Mouse (Mus musculus) cerebellum, postnatal 36 days (tissue): ENCODE measurements around the gene Kmt5b.

ENCODE experiments used
- DNase-seq, 2 experiments: peaks; one replicate each; pipeline ENCODE4 v3.0.0; 2021 to 2022; ENCODE audit warnings: mixed read lengths in 2 of 2

Gene Kmt5b

GRCm38 (mm10) chr19:3768697-3769383 lies 1.6 kb downstream of the Kmt5b start:
- peak; percentile 91 to 95 for DNase-seq

GRCm38 (mm10) chr19:3769533-3769932 lies 2.3 kb downstream of the Kmt5b start:
- no peak for DNase-seq

- no peak for DNase-seq
These were observed 6.9 kb downstream of the Kmt5b start for GRCm38 (mm10) chr19:3774159-3774558.

- no peak for DNase-seq
These were observed 11.5 kb downstream of the Kmt5b start for GRCm38 (mm10) chr19:3778713-3779112.

GRCm38 (mm10) chr19:3790077-3790476 lies 22.9 kb downstream of the Kmt5b start:
- DNase-seq = no peak

GRCm38 (mm10) chr19:3805526-3805925 lies 38.3 kb downstream of the Kmt5b start:
- DNase-seq = no peak

GRCm38 (mm10) chr19:3810536-3811233 lies 43.5 kb downstream of the Kmt5b start:
- DNase-seq = no peak

GRCm38 (mm10) chr19:3814461-3814860 lies 47.2 kb downstream of the Kmt5b start:
- peak; percentile 55 to 59 for DNase-seq

- no peak for DNase-seq
These were observed 48.6 kb downstream of the Kmt5b start for GRCm38 (mm10) chr19:3815824-3816223.

- no peak for DNase-seq
These were observed 51.9 kb downstream of the Kmt5b start for GRCm38 (mm10) chr19:3819080-3819479.

- DNase-seq = no peak
These were observed 52.8 kb downstream of the Kmt5b start for GRCm38 (mm10) chr19:3819899-3820444.

- DNase-seq = no peak
These were observed 57.8 kb downstream of the Kmt5b start for GRCm38 (mm10) chr19:3825044-3825443.

- no peak for DNase-seq
These were observed 62.6 kb downstream of the Kmt5b start for GRCm38 (mm10) chr19:3829863-3830262.

- DNase-seq = no peak
These were observed 64.5 kb downstream of the Kmt5b start for GRCm38 (mm10) chr19:3831716-3832115.

- peak; percentile 89 to 90 for DNase-seq
These were observed 65.7 kb downstream of the Kmt5b start for GRCm38 (mm10) chr19:3832851-3833353.

GRCm38 (mm10) chr19:3834301-3834700 lies 67.1 kb downstream of the Kmt5b start:
- no peak for DNase-seq

GRCm38 (mm10) chr19:3836791-3837190 lies 69.6 kb downstream of the Kmt5b start:
- no peak for DNase-seq

GRCm38 (mm10) chr19:3838931-3839330 lies 71.7 kb downstream of the Kmt5b start:
- no peak for DNase-seq

GRCm38 (mm10) chr19:3839686-3840085 lies 72.5 kb downstream of the Kmt5b start:
- DNase-seq = no peak

GRCm38 (mm10) chr19:3840214-3840651 lies 73.0 kb downstream of the Kmt5b start:
- no peak for DNase-seq

GRCm38 (mm10) chr19:3840685-3841084 lies 73.5 kb downstream of the Kmt5b start:
- DNase-seq = no peak

- no peak for DNase-seq
These were observed 75.3 kb downstream of the Kmt5b start for GRCm38 (mm10) chr19:3842359-3843148.

GRCm38 (mm10) chr19:3843629-3844028 lies 76.4 kb downstream of the Kmt5b start:
- no peak for DNase-seq
